Mouse (Mus musculus) CH12.LX (cell line): ENCODE data around the gene Anks1. TPM values are rescaled to one million over a fixed set of nuclear protein-coding genes. Genes with fewer than 3 reads are reported as not detected.
"Not testable (repeated sequence)": the region's sequence is repeated elsewhere in the genome, so short reads cannot be mapped to it uniquely, and the experiment has no call there.

Experiments used
- DNase-seq: peaks from one replicate; pipeline ENCODE4 v3.0.0-alpha.2; 2013; ENCODE audit errors: extremely low read depth
- H3K27ac ChIP-seq: 2 replicates; pipeline ENCODE4 v1.5.1; 2012; ENCODE audit warnings: low read depth, mild to moderate bottlenecking, control low read depth, moderate library complexity; ENCODE audit not compliant: insufficient read depth
- H3K27me3 ChIP-seq: replicated peaks from 2 replicates; pipeline ENCODE3; 2012; ENCODE audit warnings: inconsistent platforms
- H3K36me3 ChIP-seq, 2 experiments: replicated peaks in 1 of 2; 2 replicates each; pipeline versions ENCODE3 to v1.6.1; 2012; ENCODE audit warnings: inconsistent platforms in 1 of 2, low read length in 1 of 2, mild to moderate bottlenecking in 1 of 2, mixed read lengths in 1 of 2, moderate library complexity in 1 of 2; ENCODE audit not compliant: control insufficient read depth in 1 of 2, insufficient read depth in 1 of 2
- H3K4me1 ChIP-seq, 2 experiments: 2 replicates each; pipeline ENCODE4 v1.6.1; 2012; ENCODE audit warnings: inconsistent platforms in 1 of 2, moderate library complexity in 1 of 2; ENCODE audit not compliant: insufficient read depth in 2 of 2, control insufficient read depth in 1 of 2
- H3K4me2 ChIP-seq: 2 replicates; pipeline ENCODE4 v1.6.1; 2012; ENCODE audit warnings: low read depth, mild to moderate bottlenecking, control low read depth; ENCODE audit not compliant: poor library complexity, insufficient read depth, severe bottlenecking
- H3K4me3 ChIP-seq, 3 experiments: fragments of 150-350 bp in 1 of 3; sonication (generic) in 1 of 3; replicated peaks in 1 of 3; 2 replicates each; pipeline versions ENCODE3 to v1.5.1; 2011 to 2012; ENCODE audit warnings: low read depth in 2 of 3, low read length in 2 of 3, mild to moderate bottlenecking in 2 of 3, moderate library complexity in 2 of 3, control low read depth in 1 of 3, improper control_type of control experiment in 1 of 3, inconsistent platforms in 1 of 3, mixed read lengths in 1 of 3; ENCODE audit not compliant: poor library complexity in 1 of 3
- H3K79me2 ChIP-seq: replicated peaks from 2 replicates; pipeline ENCODE4 v1.6.1; 2012; ENCODE audit warnings: mild to moderate bottlenecking, moderate library complexity; ENCODE audit not compliant: control insufficient read depth, poor library complexity, insufficient read depth, severe bottlenecking; ENCODE audit errors: extremely low read depth
- H3K9ac ChIP-seq: 2 replicates; pipeline ENCODE4 v1.6.1; 2012; ENCODE audit warnings: low read depth, mild to moderate bottlenecking, control low read depth, moderate library complexity; ENCODE audit not compliant: insufficient read depth
- H3K9me3 ChIP-seq: replicated peaks from 2 replicates; pipeline ENCODE3; 2012; ENCODE audit warnings: low read length, inconsistent platforms, mixed read lengths
- BHLHE40 ChIP-seq: IDR thresholded peaks from 2 replicates; pipeline ENCODE4 v1.6.1; 2011; ENCODE audit warnings: mild to moderate bottlenecking, low read depth, low read length, improper control_type of control experiment
- CHD2 ChIP-seq: IDR thresholded peaks from 2 replicates; pipeline ENCODE4 v1.6.1; 2011; ENCODE audit warnings: low read length, improper control_type of control experiment
- EP300 ChIP-seq: IDR thresholded peaks from 2 replicates; pipeline ENCODE4 v1.6.1; 2011; ENCODE audit warnings: low read length, improper control_type of control experiment
- ETS1 ChIP-seq: conservative IDR thresholded peaks from 2 replicates; pipeline ENCODE4 v1.6.1; 2012; ENCODE audit warnings: low read depth, mild to moderate bottlenecking, inconsistent platforms, low read length, improper control_type of control experiment, moderate library complexity
- KAT2A ChIP-seq: IDR thresholded peaks from 2 replicates; pipeline ENCODE4 v1.6.1; 2012; ENCODE audit warnings: low read length, improper control_type of control experiment, inconsistent platforms; ENCODE audit not compliant: insufficient replicate concordance
- MAX ChIP-seq: IDR thresholded peaks from 2 replicates; pipeline ENCODE4 v1.6.1; 2011; ENCODE audit warnings: low read length, improper control_type of control experiment
- MEF2A ChIP-seq: IDR thresholded peaks from 2 replicates; pipeline ENCODE4 v1.6.1; 2014; ENCODE audit warnings: low read depth, mild to moderate bottlenecking, inconsistent platforms, low read length, improper control_type of control experiment, borderline replicate concordance
- MYC ChIP-seq: IDR thresholded peaks from 2 replicates; pipeline ENCODE4 v1.6.1; 2011; ENCODE audit warnings: low read depth, mild to moderate bottlenecking, improper control_type of control experiment, low read length
- NRF1 ChIP-seq: IDR thresholded peaks from 2 replicates; pipeline ENCODE4 v1.6.1; 2014; ENCODE audit warnings: low read depth, mild to moderate bottlenecking, inconsistent platforms, low read length, improper control_type of control experiment, moderate library complexity
- POLR2A ChIP-seq: IDR thresholded peaks from 2 replicates; pipeline ENCODE4 v1.6.1; 2011; ENCODE audit warnings: low read depth, mild to moderate bottlenecking, improper control_type of control experiment, low read length
- POLR2AphosphoS2 ChIP-seq: IDR thresholded peaks from 2 replicates; pipeline ENCODE4 v1.6.1; 2011; ENCODE audit warnings: low read depth, low read length, improper control_type of control experiment
- RAD21 ChIP-seq: IDR thresholded peaks from 2 replicates; pipeline ENCODE4 v1.6.1; 2011; ENCODE audit warnings: low read depth, mild to moderate bottlenecking, low read length, improper control_type of control experiment, moderate library complexity
- RCOR1 ChIP-seq: conservative IDR thresholded peaks from 2 replicates; pipeline ENCODE4 v1.6.1; 2012; ENCODE audit warnings: low read depth, mild to moderate bottlenecking, inconsistent platforms, low read length, improper control_type of control experiment
- UBTF ChIP-seq: IDR thresholded peaks from 2 replicates; pipeline ENCODE4 v1.6.1; 2012; ENCODE audit warnings: low read depth, mild to moderate bottlenecking, inconsistent platforms, low read length, improper control_type of control experiment, moderate library complexity
- USF1 ChIP-seq: IDR thresholded peaks from 2 replicates; pipeline ENCODE4 v1.6.1; 2014; ENCODE audit warnings: low read depth, mild to moderate bottlenecking, inconsistent platforms, low read length, improper control_type of control experiment
- ZC3H11A ChIP-seq: IDR thresholded peaks from 2 replicates; pipeline ENCODE4 v1.6.1; 2012; ENCODE audit warnings: low read depth, mild to moderate bottlenecking, inconsistent platforms, low read length, improper control_type of control experiment
- ZKSCAN1 ChIP-seq: IDR thresholded peaks from 2 replicates; pipeline ENCODE4 v1.6.1; 2012; ENCODE audit warnings: low read depth, inconsistent platforms, low read length, improper control_type of control experiment, borderline replicate concordance
- dilution Hi-C: fragments of 300-500 bp; cut with MboI; formaldehyde crosslinking; loops from 2 replicates; pipeline ENCODE4 v1.14.3; 2020; ENCODE audit warnings: low sequenced_read_pairs; ENCODE audit not compliant: extremely low pct_unique_long_range_greater_than_20kb, extremely low pct_ligation_motif_present
- in situ Hi-C: fragments of 300-500 bp; cut with MboI; formaldehyde crosslinking; loops from 3 replicates; pipeline ENCODE4 v1.14.3; 2019; ENCODE audit warnings: low sequenced_read_pairs, low pct_ligation_motif_present, low pct_unique_long_range_greater_than_20kb, mixed read lengths
- polyA plus RNA-seq: library from polyadenylated mRNA; unstranded; fragments of >175 nt; gene quantifications from 2 replicates; pipeline ENCODE4 v1.2.1, GENCODE M21; 2012; ENCODE audit warnings: low read depth; ENCODE audit not compliant: insufficient read length
- total RNA-seq, 2 experiments: library from RNA; depleted of rRNA; stranded (reverse); fragments of 300-350 nt in 1 of 2; fragments of >200 nt in 1 of 2; gene quantifications; 2 replicates each; pipeline ENCODE4 v1.2.3; 2012 to 2014

Anks1 gene
- total and polyA plus RNA-seq, 3 experiments, result 5.8 to 9.3 (median 9.0) TPM

DNA sequence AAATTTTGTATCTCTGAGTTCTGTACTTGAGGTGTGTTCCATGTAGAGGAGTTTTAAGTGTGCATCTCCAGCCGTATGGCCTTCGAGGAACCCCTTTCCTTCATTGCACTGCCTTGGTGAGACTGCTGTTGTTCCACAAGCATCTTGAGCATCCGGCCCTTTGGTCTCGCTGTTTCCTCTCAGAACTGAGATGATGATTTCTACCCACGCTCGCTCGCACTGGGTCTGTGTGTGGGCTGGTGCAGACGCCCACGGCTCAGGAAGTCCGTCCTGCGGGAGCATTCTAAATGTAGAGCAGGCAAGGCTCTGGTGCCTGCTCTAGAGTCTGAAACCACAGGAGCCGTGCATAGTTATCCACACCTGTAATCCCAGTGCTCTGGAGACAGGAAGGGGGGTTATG lies 88.1 kb downstream of the Anks1 start:
- H3K27ac ChIP-seq, result no peak overlapping the region
- H3K79me2 ChIP-seq, result no peaks in the 10 kb centered on the region

GRCm38 (mm10) chr17:27999683-28000273 lies 90.7 kb downstream of the Anks1 start:
- in situ Hi-C loops, dilution Hi-C loops, H3K27ac ChIP-seq, DNase-seq, H3K27me3 ChIP-seq, H3K4me1 ChIP-seq, H3K79me2 ChIP-seq, H3K9ac ChIP-seq, H3K4me2 ChIP-seq, H3K9me3 ChIP-seq, H3K4me3 ChIP-seq: not testable (repeated sequence)
- peaks cover 3 to 57% of the 10 kb centered on the region in 2 experiments for H3K36me3 ChIP-seq

More for the DNA sequence above, 88.1 kb downstream of the Anks1 start:
- no peak for TF ChIP-seq BHLHE40
- TF ChIP-seq UBTF, result no peak
- TF ChIP-seq POLR2A, result no peak
- Histone ChIP-seq H3K9ac (no peak overlapping the region), H3K36me3 (peaks cover 3 to 70% of the 10 kb centered on the region in 2 experiments), H3K4me3 (no peak overlapping the region), H3K4me1 (no peaks in the 10 kb centered on the region), H3K4me2 (no peak overlapping the region), H3K9me3 (no peaks in the 10 kb centered on the region), H3K27me3 (no peaks in the 10 kb centered on the region)
- in situ Hi-C loops (no loop called here), dilution Hi-C loops (no loop called here)
- DNase-seq, result no peak

- Histone ChIP-seq H3K36me3 (peaks cover 3 to 55% of the 10 kb centered on the region in 2 experiments), H3K9ac (no peak overlapping the region), H3K79me2 (no peaks in the 10 kb centered on the region), H3K27me3 (no peaks in the 10 kb centered on the region), H3K4me3 (no peak overlapping the region), H3K4me2 (no peak overlapping the region), H3K27ac (no peak overlapping the region), H3K4me1 (no peaks in the 10 kb centered on the region), H3K9me3 (no peaks in the 10 kb centered on the region)
- TF ChIP-seq EP300 (no peak), ETS1 (no peak), BHLHE40 (no peak), NRF1 (no peak)
- DNase-seq, result no peak
- dilution Hi-C loops, result no loop called here
- in situ Hi-C loops, result no loop called here
Observed at GRCm38 (mm10) chr17:28000389-28000788, 91.3 kb downstream of the Anks1 start.

GRCm38 (mm10) chr17:28000851-28001250 lies 91.7 kb downstream of the Anks1 start:
- in situ Hi-C loops, result no loop called here
- Histone ChIP-seq H3K4me1 (no peaks in the 10 kb centered on the region), H3K27me3 (no peaks in the 10 kb centered on the region), H3K79me2 (no peaks in the 10 kb centered on the region), H3K4me3 (no peak overlapping the region), H3K27ac (no peak overlapping the region), H3K9me3 (no peaks in the 10 kb centered on the region), H3K36me3 (peaks cover 3 to 53% of the 10 kb centered on the region in 2 experiments), H3K4me2 (no peak overlapping the region), H3K9ac (no peak overlapping the region)
- dilution Hi-C loops, result no loop called here
- no peak for DNase-seq
- no peak for TF ChIP-seq MYC
- no peak for TF ChIP-seq KAT2A
- TF ChIP-seq RCOR1, result no peak
- TF ChIP-seq MAX, result no peak
- no peak for TF ChIP-seq RAD21
- TF ChIP-seq CHD2, result no peak
- no peak for TF ChIP-seq BHLHE40
- TF ChIP-seq MEF2A, result no peak
- no peak for TF ChIP-seq USF1
- TF ChIP-seq ZKSCAN1, result no peak
- TF ChIP-seq POLR2A, result no peak
- TF ChIP-seq POLR2AphosphoS2, result no peak
- no peak for TF ChIP-seq ZC3H11A
